16 mouse cellular contexts compared by ENCODE assay signal in genomic region chr10:62127137-62127536, GRCm38 (mm10). TPM values are rescaled to one million over a fixed set of nuclear protein-coding genes. Genes with fewer than 3 reads are reported as not detected.
DNase-seq lines count a peak whose midpoint lies in the region; ATAC-seq and TF ChIP-seq lines count a peak whose summit lies in the region.
"Had no signal": no experiment of that assay in that cellular context is flagged by ENCODE, and none has a peak within 500 bp of the region (broad histone marks: within the 10 kb centered on the region; RNA-seq: fewer than 3 reads in every experiment).

No protein-coding gene starts in this region.

- peaks cover 17% of the 10 kb centered on the region for H3K4me1 ChIP-seq in hindbrain, embryonic 15.5 days (replicated peaks)
- H3K4me1 ChIP-seq in hindbrain, embryonic 16.5 days (ENCODE audit: control insufficient read depth, insufficient read depth, low read depth, low read length), result no peaks in the 10 kb centered on the region; the same call in 1 of the 2 replicates
- no peaks in the 10 kb centered on the region for H3K4me1 ChIP-seq in lung, embryonic 14.5 days (ENCODE audit: insufficient read depth)
- H3K4me1 ChIP-seq in small intestine, adult 2 months (ENCODE audit: control insufficient read depth, insufficient read depth, insufficient read length, low read length), result no peaks in the 10 kb centered on the region
- H3K4me1 ChIP-seq: intestine, embryonic 15.5 days had no signal

- H3K4me2 ChIP-seq in hindbrain, embryonic 15.5 days, result peak overlapping the region; percentile 46
- no peak overlapping the region for H3K4me2 ChIP-seq in hindbrain, embryonic 16.5 days (ENCODE audit: low read length)
- no peak overlapping the region for H3K4me2 ChIP-seq in lung, embryonic 14.5 days
- H3K4me2 ChIP-seq: intestine, embryonic 15.5 days had no signal

- H3K9me3 ChIP-seq in hindbrain, embryonic 15.5 days, result no peaks in the 10 kb centered on the region
- H3K9me3 ChIP-seq in hindbrain, embryonic 16.5 days (ENCODE audit: control insufficient read depth, low read length), result no peaks in the 10 kb centered on the region
- no peaks in the 10 kb centered on the region for H3K9me3 ChIP-seq in lung, embryonic 14.5 days (ENCODE audit: low read depth, low read length)
- H3K9me3 ChIP-seq: intestine, embryonic 15.5 days had no signal

- H3K36me3 ChIP-seq in hindbrain, embryonic 15.5 days, result no peaks in the 10 kb centered on the region
- H3K36me3 ChIP-seq in hindbrain, embryonic 16.5 days (ENCODE audit: control insufficient read depth, insufficient read depth, low read length), result no peaks in the 10 kb centered on the region
- H3K36me3 ChIP-seq in lung, embryonic 14.5 days (ENCODE audit: insufficient read depth), result no peaks in the 10 kb centered on the region
- H3K36me3 ChIP-seq in small intestine, adult 2 months (ENCODE audit: control insufficient read depth, insufficient read depth, low read length), result no peaks in the 10 kb centered on the region
- H3K36me3 ChIP-seq: intestine, embryonic 15.5 days had no signal

- no peak overlapping the region for H3K4me3 ChIP-seq in hindbrain, embryonic 15.5 days
- no peak overlapping the region for H3K4me3 ChIP-seq in hindbrain, embryonic 16.5 days (ENCODE audit: low read length)
- H3K4me3 ChIP-seq in lung, embryonic 14.5 days (ENCODE audit: low read depth, low read length), result no peak overlapping the region
- H3K4me3 ChIP-seq in small intestine, adult 2 months (ENCODE audit: low read depth, low read length), result no peak overlapping the region
- H3K4me3 ChIP-seq: intestine, embryonic 15.5 days had no signal

- peaks cover 66% of the 10 kb centered on the region for H3K27me3 ChIP-seq in hindbrain, embryonic 15.5 days
- H3K27me3 ChIP-seq in hindbrain, embryonic 16.5 days (replicated peaks; ENCODE audit: control insufficient read depth, insufficient read depth, low read length), result peaks cover 45% of the 10 kb centered on the region
- H3K27me3 ChIP-seq in lung, embryonic 14.5 days (ENCODE audit: insufficient read depth, low read length), result peaks cover 56% of the 10 kb centered on the region
- H3K27me3 ChIP-seq in small intestine, adult 2 months (ENCODE audit: control insufficient read depth, insufficient read depth, low read length), result no peaks in the 10 kb centered on the region; the same call in 1 of the 2 replicates

- H3K9ac ChIP-seq in hindbrain, embryonic 15.5 days, result no peak overlapping the region
- H3K9ac ChIP-seq in hindbrain, embryonic 16.5 days (ENCODE audit: low read depth, low read length), result no peak overlapping the region
- no peak overlapping the region for H3K9ac ChIP-seq in lung, embryonic 14.5 days
- H3K9ac ChIP-seq: intestine, embryonic 15.5 days had no signal

- intact Hi-C loops in heart, postnatal 25 days (cut with DNase I), result no loop called here

- ATAC-seq in hindbrain, embryonic 15.5 days (ENCODE audit: low FRiP score, low read depth), result no peak
- no peak for ATAC-seq in hindbrain, embryonic 16.5 days
- no peak for ATAC-seq in lung, embryonic 14.5 days (ENCODE audit: insufficient read depth)
- ATAC-seq: intestine, embryonic 15.5 days had no signal

- TF ChIP-seq CTCF in lung, embryonic 14.5 days (IDR thresholded peaks at IDR 0.05; ENCODE audit: low read depth), result peak; percentile 57
- peak; percentile 55; the same call in 1 of the 2 replicates for TF ChIP-seq CTCF in small intestine, adult 2 months (IDR thresholded peaks at IDR 0.05; ENCODE audit: extremely low read depth, insufficient read length, insufficient replicate concordance, low read depth, low read length)

- no peak for DNase-seq in lung, embryonic 14.5 days
- no peak for DNase-seq in lung, postnatal 10 days
- peak; percentile 52 for DNase-seq in ES-CJ7 (ENCODE audit: low read depth, low spot score)
- DNase-seq in ovary, adult 18-20 months (ENCODE audit: low spot score), result no peak
- no peak for DNase-seq in heart, postnatal 25 days (ENCODE audit: low spot score)
- DNase-seq: cerebellum, postnatal 36 days; heart, postnatal 10 days; lung, postnatal 36 days; thymus, adult 18-20 months had no signal

- WGBS in hindbrain, embryonic 15.5 days, result 44% methylated on average over 6 of the region's 6 CpGs
- 43% methylated on average over 6 of the region's 6 CpGs for WGBS in hindbrain, embryonic 16.5 days
- WGBS in lung, embryonic 14.5 days, result 46% methylated on average over 6 of the region's 6 CpGs
- WGBS in small intestine, adult 2 months, result 47% methylated on average over 6 of the region's 6 CpGs

- H3K27ac ChIP-seq in hindbrain, embryonic 15.5 days (replicated peaks), result no peak overlapping the region
- H3K27ac ChIP-seq in hindbrain, embryonic 16.5 days (ENCODE audit: low read depth, low read length), result no peak overlapping the region
- H3K27ac ChIP-seq in lung, embryonic 14.5 days (ENCODE audit: low read depth), result no peak overlapping the region
- H3K27ac ChIP-seq in small intestine, adult 2 months (ENCODE audit: insufficient read depth, low read depth, low read length), result no peak overlapping the region
- H3K27ac ChIP-seq: intestine, embryonic 15.5 days had no signal

- TF ChIP-seq POLR2A in small intestine, adult 2 months (IDR thresholded peaks at IDR 0.05; ENCODE audit: low read depth, low read length), result no peak

RNA-seq across cellular contexts. Expression of gene Neurog3, which starts 5.8 kb away (rescaled TPM):
- polyA plus RNA-seq in hindbrain, embryonic 15.5 days (2015; fragmentation: Nextera tagmentation; extraction: Ambion mirVana), result not detected in 2 replicates
- not detected in 2 replicates for polyA plus RNA-seq in hindbrain, embryonic 16.5 days (2015; fragmentation: Nextera tagmentation; extraction: Ambion mirVana)
- polyA plus RNA-seq in lung, embryonic 14.5 days (2014; fragmentation: Nextera tagmentation; extraction: Ambion mirVana), result not detected in 2 replicates
- 1.7 and 2.3 TPM in 2 replicates for polyA plus RNA-seq in small intestine, adult 2 months (2012; rRNA removed)
- not detected for total RNA-seq in heart, postnatal 25 days (2021)
- total RNA-seq: granulocyte monocyte progenitor cell, adult 5-6 weeks; heart, postnatal 10 days; layer of hippocampus, adult 18-20 months; left cerebral cortex, postnatal 36 days had no signal

RNA-seq across cellular contexts. Expression of gene Fam241b, which starts 16.6 kb away (rescaled TPM):
- polyA plus RNA-seq in hindbrain, embryonic 15.5 days (2015; fragmentation: Nextera tagmentation; extraction: Ambion mirVana), result 149 and 161 TPM in 2 replicates
- 164 and 193 TPM in 2 replicates for polyA plus RNA-seq in hindbrain, embryonic 16.5 days (2015; fragmentation: Nextera tagmentation; extraction: Ambion mirVana)
- polyA plus RNA-seq in lung, embryonic 14.5 days (2014; fragmentation: Nextera tagmentation; extraction: Ambion mirVana), result 2.4 and 2.6 TPM in 2 replicates
- 6.2 and 11.1 TPM in 2 replicates for polyA plus RNA-seq in small intestine, adult 2 months (2012; rRNA removed)
- 1 to 10 TPM; 1.6 TPM for total RNA-seq in heart, postnatal 25 days (2021)
- total RNA-seq: granulocyte monocyte progenitor cell, adult 5-6 weeks had no signal

Comparison
In these comparisons a context has a peak if more than half of its experiments do, and no peak if none do; other contexts are left out.
1. RNA of gene Fam241b, which starts 16.6 kb away (polyA plus RNA-seq): 164 to 193 TPM in hindbrain, embryonic 16.5 days and 149 to 161 TPM in hindbrain, embryonic 15.5 days; 6.2 to 11.1 TPM in small intestine, adult 2 months and 2.4 to 2.6 TPM in lung, embryonic 14.5 days; every median in the first group is over 10 times any median in the second.